Mouse (Mus musculus) liver, adult 2 months (tissue): ENCODE data around the gene Nr1h3.

Experiments
- CTCF ChIP-seq: fragments of 200-500 bp; IDR thresholded peaks from 2 replicates; pipeline ENCODE4 v1.5.1; 2011; ENCODE audit warnings: low read depth, low read length, control low read depth
- POLR2A ChIP-seq: fragments of 200-500 bp; IDR thresholded peaks from 2 replicates; pipeline ENCODE4 v1.6.1; 2011; ENCODE audit warnings: low read length, control low read depth; ENCODE audit not compliant: insufficient read depth; ENCODE audit errors: extremely low read depth

GRCm38 (mm10) chr2:91202222-91202971, at the start of gene Nr1h3, which contains the start of gene Acp2:
- TF ChIP-seq POLR2A (peak; percentile 85), CTCF (no peak)
